Mouse (Mus musculus): ENCODE results near the gene Robo2.

The Robo2 gene

GRCm38 (mm10) chr16:74321666-74322371 lies 89.8 kb downstream of the Robo2 start:
- DNase-seq (ENCODE audit: low spot score): peak; percentile 47

GRCm38 (mm10) chr16:74316150-74316549 lies 95.5 kb downstream of the Robo2 start:
- no peak for DNase-seq (ENCODE audit: low spot score)

GRCm38 (mm10) chr16:74313222-74313621 lies 98.4 kb downstream of the Robo2 start:
- no peak for DNase-seq (ENCODE audit: low spot score)

GRCm38 (mm10) chr16:74307543-74307887 lies 104.1 kb downstream of the Robo2 start:
- no peak for DNase-seq (ENCODE audit: low spot score)

- DNase-seq (ENCODE audit: low spot score): no peak
Measured at GRCm38 (mm10) chr16:74306876-74307542, 104.6 kb downstream of the Robo2 start.

- DNase-seq (ENCODE audit: low spot score): no peak
Measured at GRCm38 (mm10) chr16:74287878-74288277, 123.7 kb downstream of the Robo2 start.

GRCm38 (mm10) chr16:74282549-74282948 lies 129.1 kb downstream of the Robo2 start:
- DNase-seq (ENCODE audit: low spot score): peak; percentile 11

- DNase-seq (ENCODE audit: low spot score): peak; percentile 10
Measured at GRCm38 (mm10) chr16:74276855-74277573, 134.6 kb downstream of the Robo2 start.

- DNase-seq (ENCODE audit: low spot score): no peak
Measured at GRCm38 (mm10) chr16:74274596-74274995, 137.0 kb downstream of the Robo2 start.

GRCm38 (mm10) chr16:74272993-74273392 lies 138.6 kb downstream of the Robo2 start:
- no peak for DNase-seq (ENCODE audit: low spot score)

- DNase-seq (ENCODE audit: low spot score): no peak
Measured at GRCm38 (mm10) chr16:74258241-74258640, 153.4 kb downstream of the Robo2 start.

- no peak for DNase-seq (ENCODE audit: low spot score)
Measured at GRCm38 (mm10) chr16:74244452-74244851, 167.2 kb downstream of the Robo2 start.

- no peak for DNase-seq (ENCODE audit: low spot score)
Measured at GRCm38 (mm10) chr16:74241534-74241933, 170.1 kb downstream of the Robo2 start.

GRCm38 (mm10) chr16:74237411-74237930 lies 174.2 kb downstream of the Robo2 start:
- no peak for DNase-seq (ENCODE audit: low spot score)

GRCm38 (mm10) chr16:74234393-74235059 lies 177.1 kb downstream of the Robo2 start:
- no peak for DNase-seq (ENCODE audit: low spot score)

- DNase-seq (ENCODE audit: low spot score): no peak
Measured at GRCm38 (mm10) chr16:74233596-74233995, 178.0 kb downstream of the Robo2 start.

GRCm38 (mm10) chr16:74227285-74227684 lies 184.3 kb downstream of the Robo2 start:
- peak; percentile 32 for DNase-seq (ENCODE audit: low spot score)

- no peak for DNase-seq (ENCODE audit: low spot score)
Measured at GRCm38 (mm10) chr16:74225423-74226272, 186.0 kb downstream of the Robo2 start.

- DNase-seq (ENCODE audit: low spot score): no peak
Measured at GRCm38 (mm10) chr16:74222501-74222900, 189.1 kb downstream of the Robo2 start.

GRCm38 (mm10) chr16:74216879-74217415 lies 194.7 kb downstream of the Robo2 start:
- peak; percentile 58 for DNase-seq (ENCODE audit: low spot score)

GRCm38 (mm10) chr16:74215791-74216190 lies 195.8 kb downstream of the Robo2 start:
- no peak for DNase-seq (ENCODE audit: low spot score)

Data from embryo, embryonic 10 days (tissue).